Mouse (Mus musculus) embryonic fibroblast, embryonic 13.5 days (primary cell): ENCODE results near the gene Pomt1.

Source experiments
- CTCF ChIP-seq: IDR thresholded peaks from 2 replicates; pipeline ENCODE4 v1.5.1; 2011; ENCODE audit warnings: mild to moderate bottlenecking, control low read depth, low read length, moderate library complexity, borderline replicate concordance; ENCODE audit not compliant: insufficient read depth
- POLR2A ChIP-seq: IDR thresholded peaks from 2 replicates; pipeline ENCODE4 v1.6.1; 2011; ENCODE audit warnings: low read depth, mild to moderate bottlenecking, control low read depth, low read length, moderate library complexity

DNA sequence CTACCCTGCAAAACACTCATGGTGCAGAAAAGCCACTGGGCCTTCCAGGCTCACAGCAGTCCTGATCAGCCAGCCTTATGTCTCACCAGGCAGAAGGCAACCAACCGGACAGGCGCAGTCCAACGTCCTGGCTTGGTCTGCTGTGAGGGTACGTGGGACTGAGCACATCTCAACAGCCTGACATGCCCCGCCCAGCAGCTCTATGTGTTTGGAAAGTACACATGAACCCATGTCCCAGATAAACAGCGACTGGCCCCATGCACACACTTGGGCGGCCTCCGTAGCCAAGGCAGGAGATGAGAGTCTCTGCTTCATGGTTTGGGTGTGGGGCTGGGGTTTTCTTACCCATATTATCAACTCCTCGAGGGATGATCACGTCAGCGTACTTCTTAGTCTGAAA, 19.9 kb downstream of the Pomt1 start:
- TF ChIP-seq POLR2A, result no peak
- no peak for TF ChIP-seq CTCF
